Mouse (Mus musculus): ENCODE results near the gene BC052040.

GRCm38 (mm10) chr2:115650203-115650602 lies 68.7 kb downstream of the BC052040 start:
- no peak for TF ChIP-seq CTCF (IDR thresholded peaks at IDR 0.05; ENCODE audit: low read depth)
- TF ChIP-seq EP300 (IDR thresholded peaks at IDR 0.05; ENCODE audit: low read depth) = no peak
